In the genomic region with DNA sequence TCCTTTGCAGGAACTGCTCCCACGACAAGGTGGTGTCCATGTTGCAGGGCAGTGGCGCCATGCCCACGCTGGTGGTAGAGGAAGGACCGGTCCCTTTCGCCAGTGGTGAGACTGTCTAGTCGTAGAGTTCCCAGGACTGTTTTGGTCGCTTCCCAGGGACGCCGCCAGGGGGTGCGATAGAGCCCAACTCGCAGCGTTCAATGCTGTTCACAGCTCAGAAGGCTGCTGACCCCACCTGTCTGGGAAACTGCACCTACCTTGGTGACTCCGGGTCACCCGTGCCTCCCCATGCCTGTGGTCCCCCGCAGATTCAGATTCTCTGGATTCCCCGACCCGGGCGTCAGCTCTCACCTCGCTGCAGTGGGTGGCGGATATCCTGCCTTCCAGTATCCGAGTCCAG, we compare ENCODE assay signal across 9 mouse cellular contexts. TPM values are rescaled to one million over a fixed set of nuclear protein-coding genes. Genes with fewer than 3 reads are reported as not detected.
DNase-seq lines count a peak whose midpoint lies in the region; ATAC-seq and TF ChIP-seq lines count a peak whose summit lies in the region.
"Had no signal": no experiment of that assay in that cellular context is flagged by ENCODE, and none has a peak within 500 bp of the region (broad histone marks: within the 10 kb centered on the region; RNA-seq: fewer than 3 reads in every experiment).

No protein-coding gene starts in this region.

- H3K9me3 ChIP-seq in forebrain, embryonic 16.5 days (ENCODE audit: control insufficient read depth, low read length): no peaks in the 10 kb centered on the region
- H3K9me3 ChIP-seq in hindbrain, embryonic 12.5 days (replicated peaks): 0 out of 2 replicates have a peak, but pooled peaks cover 3% of the 10 kb centered on the region

- 0 out of 2 replicates have a peak overlapping the region, but pooled peaks have one; percentile 17 for H3K4me2 ChIP-seq in forebrain, embryonic 16.5 days (ENCODE audit: low read length)
- peak overlapping the region; percentile 27; the same call in 1 of the 2 replicates for H3K4me2 ChIP-seq in hindbrain, embryonic 12.5 days (replicated peaks)

- intact Hi-C loops in left cerebral cortex, adult 2 months (cut with DNase I): no loop called here

- H3K27ac ChIP-seq in forebrain, embryonic 16.5 days (ENCODE audit: low read length): no peak overlapping the region
- no peak overlapping the region for H3K27ac ChIP-seq in hindbrain, embryonic 12.5 days
- no peak overlapping the region for H3K27ac ChIP-seq in left cerebral cortex, adult 2 months
- H3K27ac ChIP-seq: macrophage had no signal

- no peaks in the 10 kb centered on the region for H3K36me3 ChIP-seq in forebrain, embryonic 16.5 days (ENCODE audit: control insufficient read depth, insufficient read depth)
- no peaks in the 10 kb centered on the region for H3K36me3 ChIP-seq in hindbrain, embryonic 12.5 days

- peak; percentile 81 for TF ChIP-seq CTCF in left cerebral cortex, adult 2 months (IDR thresholded peaks at IDR 0.05)

- no peak for ATAC-seq in forebrain, embryonic 16.5 days
- ATAC-seq in hindbrain, embryonic 12.5 days (ENCODE audit: low FRiP score): no peak
- ATAC-seq in megakaryocyte, adult 5-6 weeks (ENCODE audit: poor library complexity, severe bottlenecking): peak; percentile 85
- no peak for ATAC-seq in inflammation-experienced regulatory T-cells, adult 6 months

- H3K4me1 ChIP-seq in forebrain, embryonic 16.5 days (replicated peaks; ENCODE audit: control insufficient read depth, insufficient read depth, low read length): peaks cover 19% of the 10 kb centered on the region
- H3K4me1 ChIP-seq in hindbrain, embryonic 12.5 days: peaks cover 6% of the 10 kb centered on the region

- H3K27me3 ChIP-seq in forebrain, embryonic 16.5 days (replicated peaks; ENCODE audit: control insufficient read depth, insufficient read depth, low read length): peaks cover 38% of the 10 kb centered on the region
- H3K27me3 ChIP-seq in hindbrain, embryonic 12.5 days: peaks cover 55% of the 10 kb centered on the region

- H3K9ac ChIP-seq in forebrain, embryonic 16.5 days (replicated peaks; ENCODE audit: low read depth, low read length): no peak overlapping the region
- no peak overlapping the region for H3K9ac ChIP-seq in hindbrain, embryonic 12.5 days

- DNase-seq in R1 (ENCODE audit: low read depth, low spot score): peak; percentile 73
- DNase-seq in cerebellum, adult 18-20 months: peak; percentile 32 to 61
- peak; percentile 45 to 63 for DNase-seq in left cerebral cortex, adult 2 months (ENCODE audit: extremely low spot score in 1 of 2, low spot score in 2 of 2)
- peak; percentile 76 for DNase-seq in right cerebral cortex, postnatal 4 days

- H3K4me3 ChIP-seq in forebrain, embryonic 16.5 days (replicated peaks; ENCODE audit: low read length): no peak overlapping the region
- no peak overlapping the region for H3K4me3 ChIP-seq in hindbrain, embryonic 12.5 days
- no peak overlapping the region for H3K4me3 ChIP-seq in left cerebral cortex, adult 2 months

- 11% methylated on average over 21 of the region's 21 CpGs for WGBS in forebrain, embryonic 16.5 days
- WGBS in hindbrain, embryonic 12.5 days: 7% methylated on average over 21 of the region's 21 CpGs

RNA-seq across cellular contexts. Expression of a gene that starts 18.1 kb away (rescaled TPM):
- polyA plus RNA-seq in forebrain, embryonic 16.5 days (2015; fragmentation: Nextera tagmentation; extraction: Ambion mirVana): 0.36 and 1.0 TPM in 2 replicates
- 0.08 and 0.95 TPM in 2 replicates for polyA plus RNA-seq in hindbrain, embryonic 12.5 days (2016; fragmentation: Nextera tagmentation; extraction: Ambion mirVana)
- total RNA-seq in left cerebral cortex, adult 2 months (2021): 1 to 10 TPM; 2.2 to 2.7 TPM
- not detected in 2 replicates for total RNA-seq in megakaryocyte, adult 5-6 weeks (2015)
- not detected in 2 replicates for total RNA-seq in megakaryocyte, adult 5-6 weeks (2017)
- polyA plus RNA-seq in inflammation-experienced regulatory T-cells, adult 6 months (2017; shearing (Covaris generic)): not detected
- polyA plus RNA-seq: macrophage had no signal

RNA-seq across cellular contexts. Expression of a gene that starts 28.4 kb away (rescaled TPM):
- 124 and 142 TPM in 2 replicates for polyA plus RNA-seq in forebrain, embryonic 16.5 days (2015; fragmentation: Nextera tagmentation; extraction: Ambion mirVana)
- 210 and 236 TPM in 2 replicates for polyA plus RNA-seq in hindbrain, embryonic 12.5 days (2016; fragmentation: Nextera tagmentation; extraction: Ambion mirVana)
- 10 to 100 TPM; 33.3 to 33.4 TPM for total RNA-seq in left cerebral cortex, adult 2 months (2021)
- total RNA-seq in megakaryocyte, adult 5-6 weeks (2015): 56.4 and 58.9 TPM in 2 replicates
- 91.2 and 100.0 TPM in 2 replicates for total RNA-seq in megakaryocyte, adult 5-6 weeks (2017)
- 100 to 1,000 TPM in 1 of 3 experiments, 10 to 100 TPM in 2; 76.8 to 100 (median 78.4) TPM for polyA plus RNA-seq in inflammation-experienced regulatory T-cells, adult 6 months (2017; shearing (Covaris generic))

RNA-seq across cellular contexts. Expression of a gene that starts 46.2 kb away (rescaled TPM):
- polyA plus RNA-seq in forebrain, embryonic 16.5 days (2015; fragmentation: Nextera tagmentation; extraction: Ambion mirVana): 77.9 and 78.6 TPM in 2 replicates
- 75.3 and 79.6 TPM in 2 replicates for polyA plus RNA-seq in hindbrain, embryonic 12.5 days (2016; fragmentation: Nextera tagmentation; extraction: Ambion mirVana)
- 10 to 100 TPM; 41.8 to 42.3 TPM for total RNA-seq in left cerebral cortex, adult 2 months (2021)
- total RNA-seq in megakaryocyte, adult 5-6 weeks (2015): 48.5 and 55.0 TPM in 2 replicates
- total RNA-seq in megakaryocyte, adult 5-6 weeks (2017): 22.3 and 24.6 TPM in 2 replicates
- polyA plus RNA-seq in inflammation-experienced regulatory T-cells, adult 6 months (2017; shearing (Covaris generic)): 10 to 100 TPM; 52.1 to 67.4 (median 67.2) TPM
